8 mouse cellular contexts compared by ENCODE assay signal in genomic region chr1:125561206-125561605, GRCm38 (mm10). TPM values are rescaled to one million over a fixed set of nuclear protein-coding genes. Genes with fewer than 3 reads are reported as not detected.
A peak's percentile ranks its signal among the peaks of the same experiment; 100 is the strongest.
DNase-seq lines count a peak whose midpoint lies in the region; ATAC-seq and TF ChIP-seq lines count a peak whose summit lies in the region.

No protein-coding gene starts in this region.

- H3K9me3 ChIP-seq in forebrain, embryonic 16.5 days (ENCODE audit: control insufficient read depth, low read length), result no peaks in the 10 kb centered on the region
- no peaks in the 10 kb centered on the region for H3K9me3 ChIP-seq in hindbrain, embryonic 15.5 days
- H3K9me3 ChIP-seq in liver, embryonic 14.5 days (ENCODE audit: control insufficient read depth, low read length), result no peaks in the 10 kb centered on the region
- H3K9me3 ChIP-seq in neural tube, embryonic 12.5 days, result no peaks in the 10 kb centered on the region

- H3K4me3 ChIP-seq in forebrain, embryonic 16.5 days (replicated peaks; ENCODE audit: low read length), result peak overlapping the region; percentile 92
- H3K4me3 ChIP-seq in hindbrain, embryonic 15.5 days, result peak overlapping the region; percentile 92
- peak overlapping the region; percentile 74 to 96 for H3K4me3 ChIP-seq in liver, embryonic 14.5 days (ENCODE audit: insufficient read depth in 1 of 2, low read depth in 2 of 2, low read length in 2 of 2)
- H3K4me3 ChIP-seq in neural tube, embryonic 12.5 days, result peak overlapping the region; percentile 74

- H3K36me3 ChIP-seq in forebrain, embryonic 16.5 days (ENCODE audit: control insufficient read depth, insufficient read depth), result no peaks in the 10 kb centered on the region
- no peaks in the 10 kb centered on the region for H3K36me3 ChIP-seq in hindbrain, embryonic 15.5 days
- no peaks in the 10 kb centered on the region for H3K36me3 ChIP-seq in liver, embryonic 14.5 days (replicated peaks; ENCODE audit: control insufficient read depth, insufficient read depth, low read depth)
- no peaks in the 10 kb centered on the region for H3K36me3 ChIP-seq in neural tube, embryonic 12.5 days

- WGBS in forebrain, embryonic 16.5 days, result under 1% methylated on average over 24 of the region's 29 CpGs
- under 1% methylated on average over 26 of the region's 29 CpGs for WGBS in hindbrain, embryonic 15.5 days
- 1% methylated on average over 28 of the region's 29 CpGs for WGBS in liver, embryonic 14.5 days (ENCODE audit: insufficient replicate concordance)
- WGBS in neural tube, embryonic 12.5 days, result under 1% methylated on average over 28 of the region's 29 CpGs

- H3K9ac ChIP-seq in forebrain, embryonic 16.5 days (replicated peaks; ENCODE audit: low read depth, low read length), result peak overlapping the region; percentile 89
- peak overlapping the region; percentile 92 for H3K9ac ChIP-seq in hindbrain, embryonic 15.5 days
- peak overlapping the region; percentile 63 for H3K9ac ChIP-seq in liver, embryonic 14.5 days (replicated peaks)
- H3K9ac ChIP-seq in neural tube, embryonic 12.5 days, result peak overlapping the region; percentile 89

- peaks cover 13% of the 10 kb centered on the region for H3K4me1 ChIP-seq in forebrain, embryonic 16.5 days (replicated peaks; ENCODE audit: control insufficient read depth, insufficient read depth, low read length)
- H3K4me1 ChIP-seq in hindbrain, embryonic 15.5 days (replicated peaks), result peaks cover 19% of the 10 kb centered on the region
- H3K4me1 ChIP-seq in liver, embryonic 14.5 days (replicated peaks; ENCODE audit: control insufficient read depth in 2 of 2, insufficient read depth in 2 of 2, low read length in 1 of 2), result peaks cover 5 to 6% of the 10 kb centered on the region in 2 experiments
- peaks cover 7% of the 10 kb centered on the region; the same call in 1 of the 2 replicates for H3K4me1 ChIP-seq in neural tube, embryonic 12.5 days

- TF ChIP-seq EP300 in liver, embryonic 14.5 days (IDR thresholded peaks at IDR 0.05; ENCODE audit: low read depth), result no peak

- H3K27ac ChIP-seq in forebrain, embryonic 16.5 days (ENCODE audit: low read length), result peak overlapping the region; percentile 87
- H3K27ac ChIP-seq in hindbrain, embryonic 15.5 days (replicated peaks), result peak overlapping the region; percentile 97
- H3K27ac ChIP-seq in liver, embryonic 14.5 days, result no peak overlapping the region
- peak overlapping the region; percentile 66 for H3K27ac ChIP-seq in neural tube, embryonic 12.5 days

- peak overlapping the region; percentile 79 for H3K4me2 ChIP-seq in forebrain, embryonic 16.5 days (ENCODE audit: low read length)
- H3K4me2 ChIP-seq in hindbrain, embryonic 15.5 days, result peak overlapping the region; percentile 69
- peak overlapping the region; percentile 81 for H3K4me2 ChIP-seq in liver, embryonic 14.5 days (ENCODE audit: low read depth)
- peak overlapping the region; percentile 76 for H3K4me2 ChIP-seq in neural tube, embryonic 12.5 days (replicated peaks)

- H3K27me3 ChIP-seq in forebrain, embryonic 16.5 days (replicated peaks; ENCODE audit: control insufficient read depth, insufficient read depth, low read length), result no peaks in the 10 kb centered on the region
- no peaks in the 10 kb centered on the region for H3K27me3 ChIP-seq in hindbrain, embryonic 15.5 days
- no peaks in the 10 kb centered on the region for H3K27me3 ChIP-seq in liver, embryonic 14.5 days (ENCODE audit: control insufficient read depth, insufficient read depth, low read length)
- no peaks in the 10 kb centered on the region for H3K27me3 ChIP-seq in neural tube, embryonic 12.5 days (replicated peaks)

- no peak for TF ChIP-seq CTCF in liver, embryonic 14.5 days (IDR thresholded peaks at IDR 0.05; ENCODE audit: low read depth)

- DNase-seq in heart, adult 18-20 months, result peak; percentile 74 to 80
- DNase-seq in heart, adult 11 months, result no peak
- peak; percentile 83 for DNase-seq in MN1 (ENCODE audit: low spot score)
- no peak for DNase-seq in liver, embryonic 14.5 days (ENCODE audit: low read depth in 3 of 3, low spot score in 3 of 3)
- DNase-seq in yolk sac, embryonic 10.5 days (ENCODE audit: low spot score), result no peak

- peak; percentile 27 for ATAC-seq in forebrain, embryonic 16.5 days
- peak; percentile 49 for ATAC-seq in hindbrain, embryonic 15.5 days (ENCODE audit: low FRiP score, low read depth)
- no peak; the same call in 1 of the 2 replicates for ATAC-seq in liver, embryonic 14.5 days (ENCODE audit: insufficient read depth)
- peak; percentile 51 for ATAC-seq in neural tube, embryonic 12.5 days (ENCODE audit: low FRiP score, low read depth)

RNA-seq across cellular contexts. Expression of gene Slc35f5, which starts 0.8 kb away (rescaled TPM):
- total RNA-seq in heart, adult 18-20 months (2021), result 100 to 1,000 TPM; 113 to 127 TPM
- 31.6 and 32.9 TPM in 2 replicates for polyA plus RNA-seq in forebrain, embryonic 16.5 days (2015; fragmentation: Nextera tagmentation; extraction: Ambion mirVana)
- 34.8 and 35.8 TPM in 2 replicates for polyA plus RNA-seq in hindbrain, embryonic 15.5 days (2015; fragmentation: Nextera tagmentation; extraction: Ambion mirVana)
- 10.4 and 12.4 TPM in 2 replicates for polyA plus RNA-seq in liver, embryonic 14.5 days (2012; rRNA removed)
- polyA plus RNA-seq in liver, embryonic 14.5 days (2014; fragmentation: Nextera tagmentation; extraction: Ambion mirVana), result 21.5 and 22.6 TPM in 2 replicates
- 28.3 and 30.8 TPM in 2 replicates for polyA plus RNA-seq in neural tube, embryonic 12.5 days (2016; fragmentation: Nextera tagmentation; extraction: Ambion mirVana)

Comparison
In these comparisons a context has a peak if more than half of its experiments do, and no peak if none do; other contexts are left out.
1. DNase-seq: peak in heart, adult 18-20 months (2 of 2) and MN1 (single experiment); none in heart, adult 11 months (single experiment), liver, embryonic 14.5 days (0 of 3) and yolk sac, embryonic 10.5 days (single experiment).
2. Peak in every context shown above with its lines, with median percentiles within 50 percentile points of each other: H3K4me2 ChIP-seq, H3K4me3 ChIP-seq and H3K9ac ChIP-seq.